Mouse (Mus musculus) liver, embryonic 14.5 days (tissue): ENCODE results near the gene Mrgpra6.

Experiments used
- CTCF ChIP-seq: IDR thresholded peaks from 2 replicates; pipeline ENCODE4 v1.5.1; 2016; ENCODE audit warnings: antibody characterized with exemption, low read depth, control low read depth
- EP300 ChIP-seq: IDR thresholded peaks from 2 replicates; pipeline ENCODE4 v1.6.1; 2016; ENCODE audit warnings: antibody characterized with exemption, low read depth

DNA sequence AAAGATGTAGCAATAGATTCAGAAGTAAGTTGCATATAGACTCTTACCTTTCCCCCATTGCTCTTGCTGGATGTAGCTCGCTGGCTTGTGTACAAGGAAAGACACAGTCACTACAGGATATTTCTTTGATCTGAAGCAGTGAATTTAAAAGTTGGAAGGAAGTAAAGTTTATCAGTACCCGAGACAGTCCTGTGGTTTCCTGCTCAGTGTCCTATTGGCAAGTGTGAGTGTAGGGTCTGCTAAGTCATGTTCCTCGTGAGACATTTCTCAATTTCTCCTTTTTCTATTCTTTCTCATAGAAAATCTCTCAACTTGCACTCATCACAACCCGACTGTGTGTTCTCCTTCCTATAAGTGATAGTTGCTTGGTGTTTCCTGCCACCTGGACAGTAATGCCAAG is at the start of gene Mrgpra6:
- TF ChIP-seq CTCF (no peak), EP300 (no peak)
